Mouse (Mus musculus) heart, embryonic 13.5 days (tissue): Measurements from ENCODE around the gene Gstk1. TPM values are rescaled to one million over a fixed set of nuclear protein-coding genes. Genes with fewer than 3 reads are reported as not detected.

Experiments
- ATAC-seq: fragments of 200-750 bp; cut with Nextera tagmentation; 2 replicates; pipeline ENCODE4 v1.8.0; 2017; ENCODE audit warnings: moderate TSS enrichment; ENCODE audit not compliant: insufficient number of reproducible peaks, low FRiP score, low TSS enrichment; ENCODE audit errors: extremely low read depth
- H3K27ac ChIP-seq: fragments of 300-500 bp; sonication (generic); replicated peaks from 2 replicates; pipeline ENCODE4 v1.5.1; 2015; ENCODE audit warnings: moderate library complexity, mild to moderate bottlenecking, inconsistent platforms
- H3K27me3 ChIP-seq: fragments of 300-500 bp; sonication (generic); replicated peaks from 2 replicates; pipeline ENCODE4 v1.6.1; 2015; ENCODE audit warnings: mild to moderate bottlenecking, inconsistent platforms
- H3K36me3 ChIP-seq: fragments of 300-500 bp; sonication (generic); 2 replicates; pipeline ENCODE4 v1.6.1; 2015; ENCODE audit warnings: mild to moderate bottlenecking, inconsistent platforms
- H3K4me1 ChIP-seq: fragments of 300-500 bp; sonication (generic); 2 replicates; pipeline ENCODE4 v1.6.1; 2015; ENCODE audit warnings: inconsistent platforms
- H3K4me2 ChIP-seq: fragments of 300-500 bp; sonication (generic); 2 replicates; pipeline ENCODE4 v1.6.1; 2015; ENCODE audit warnings: inconsistent platforms, mild to moderate bottlenecking, moderate library complexity
- H3K4me3 ChIP-seq: fragments of 300-500 bp; sonication (generic); 2 replicates; pipeline ENCODE4 v1.5.1; 2015; ENCODE audit warnings: moderate library complexity, mild to moderate bottlenecking, inconsistent platforms
- H3K9ac ChIP-seq: fragments of 300-500 bp; sonication (generic); 2 replicates; pipeline ENCODE4 v1.6.1; 2015; ENCODE audit warnings: inconsistent platforms, mild to moderate bottlenecking, moderate library complexity
- H3K9me3 ChIP-seq: fragments of 300-500 bp; sonication (generic); 2 replicates; pipeline ENCODE4 v1.6.1; 2016; ENCODE audit warnings: inconsistent platforms
- WGBS: fragments of 180-500 bp; shearing (Covaris S2); methylation state at CpG from one replicate; pipeline ENCODE4 v1.1.7; 2015; ENCODE audit warnings: mixed read lengths; 5-methylcytosine and 5-hydroxymethylcytosine counted together
- polyA plus RNA-seq: library from polyadenylated mRNA; unstranded; fragments of >200 nt; fragmentation: Nextera tagmentation; extraction: Ambion mirVana; gene quantifications from 2 replicates; pipeline ENCODE4 v1.2.1, GENCODE M21; 2015

Gstk1 gene
- polyA plus RNA-seq: 11.7 and 14.0 TPM in 2 replicates

- Histone ChIP-seq H3K9me3 (no peaks in the 10 kb centered on the region), H3K9ac (peak within 1 kb of the TSS; percentile 78), H3K27ac (no peak within 1 kb of the TSS), H3K36me3 (no peaks in the 10 kb centered on the region), H3K27me3 (peaks cover 17% of the 10 kb centered on the region), H3K4me1 (peaks cover 7% of the 10 kb centered on the region), H3K4me2 (peak within 1 kb of the TSS; percentile 86), H3K4me3 (peak within 1 kb of the TSS; percentile 59)
- peak; percentile 92 for ATAC-seq
- WGBS: 2% methylated on average over 28 of the region's 28 CpGs
Measured at GRCm38 (mm10) chr6:42245711-42246353, at the start of gene Gstk1. Gstk1 (plus strand) TSS chr6:42245935.

GRCm38 (mm10) chr6:42197710-42198109 is 48.0 kb upstream of the Gstk1 start:
- 30% methylated on average over 3 of the region's 3 CpGs for WGBS
- no peak overlapping the region for H3K9ac ChIP-seq
- H3K4me3 ChIP-seq: no peak overlapping the region
- H3K4me1 ChIP-seq: no peaks in the 10 kb centered on the region
- no peak overlapping the region for H3K4me2 ChIP-seq
- no peaks in the 10 kb centered on the region for H3K27me3 ChIP-seq
- H3K9me3 ChIP-seq: no peaks in the 10 kb centered on the region
- ATAC-seq: no peak
- no peak overlapping the region for H3K27ac ChIP-seq
- H3K36me3 ChIP-seq: no peaks in the 10 kb centered on the region

DNA sequence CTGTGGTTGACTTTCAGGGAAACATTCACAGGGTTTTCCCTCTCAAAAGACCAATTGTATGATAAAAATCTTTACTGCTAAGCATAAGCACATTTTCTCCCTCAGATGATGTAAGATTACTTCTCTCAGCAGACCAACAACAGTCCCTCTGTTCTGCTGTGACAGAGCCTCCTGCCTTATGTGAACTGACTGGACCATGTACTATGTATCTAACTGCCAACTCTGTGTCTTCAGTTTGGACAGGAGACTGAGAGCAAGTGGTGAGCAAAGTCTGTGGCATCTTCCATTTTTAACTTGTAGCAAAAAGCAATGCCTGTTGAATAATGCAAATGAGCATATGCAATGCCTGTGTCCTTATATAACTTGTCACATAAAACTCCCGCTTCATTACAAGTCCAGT is 46.2 kb upstream of the Gstk1 start:
- Histone ChIP-seq H3K27ac (no peak overlapping the region), H3K4me3 (no peak overlapping the region), H3K9ac (no peak overlapping the region), H3K27me3 (no peaks in the 10 kb centered on the region), H3K36me3 (no peaks in the 10 kb centered on the region), H3K9me3 (no peaks in the 10 kb centered on the region), H3K4me1 (no peaks in the 10 kb centered on the region), H3K4me2 (no peak overlapping the region)
- ATAC-seq: no peak
- 70% methylated on average over 1 of the region's 1 CpGs for WGBS

GRCm38 (mm10) chr6:42215028-42215427 is 30.7 kb upstream of the Gstk1 start, which contains the start of gene Tas2r144:
Tas2r144 (plus strand) TSS chr6:42215328.
- H3K9ac ChIP-seq: no peak within 1 kb of the TSS
- H3K27ac ChIP-seq: no peak within 1 kb of the TSS
- no peaks in the 10 kb centered on the region for H3K9me3 ChIP-seq
- H3K36me3 ChIP-seq: no peaks in the 10 kb centered on the region
- no peaks in the 10 kb centered on the region for H3K27me3 ChIP-seq
- H3K4me2 ChIP-seq: no peak within 1 kb of the TSS
- 70% methylated on average over 2 of the region's 2 CpGs for WGBS
- no peaks in the 10 kb centered on the region for H3K4me1 ChIP-seq
- ATAC-seq: no peak
- no peak within 1 kb of the TSS for H3K4me3 ChIP-seq

DNA sequence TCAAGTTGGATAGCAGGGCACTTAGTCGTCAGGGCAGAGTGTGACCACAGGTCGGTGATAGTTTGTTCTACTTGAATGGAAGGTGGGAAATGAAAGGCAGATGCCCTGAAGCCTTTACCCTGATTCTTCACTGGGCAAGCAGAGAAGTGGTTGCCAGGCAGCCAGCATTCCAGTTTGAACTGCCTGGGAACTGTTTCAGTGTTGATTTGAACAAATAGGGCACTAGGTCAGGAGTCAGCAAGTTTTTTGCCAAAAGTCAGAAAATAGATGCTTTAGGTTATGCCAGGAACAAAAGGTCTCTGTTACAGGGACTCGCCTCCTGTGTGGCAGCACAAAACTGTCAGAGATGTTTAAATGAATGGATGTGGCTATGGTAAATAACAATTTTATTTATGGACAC is 23.4 kb upstream of the Gstk1 start:
- WGBS: 68% methylated on average over 3 of the region's 3 CpGs
- Histone ChIP-seq H3K27me3 (peaks cover 16% of the 10 kb centered on the region), H3K9me3 (no peaks in the 10 kb centered on the region), H3K4me3 (no peak overlapping the region), H3K27ac (no peak overlapping the region), H3K4me1 (no peaks in the 10 kb centered on the region), H3K36me3 (no peaks in the 10 kb centered on the region), H3K9ac (no peak overlapping the region), H3K4me2 (no peak overlapping the region)
- ATAC-seq: no peak

DNA sequence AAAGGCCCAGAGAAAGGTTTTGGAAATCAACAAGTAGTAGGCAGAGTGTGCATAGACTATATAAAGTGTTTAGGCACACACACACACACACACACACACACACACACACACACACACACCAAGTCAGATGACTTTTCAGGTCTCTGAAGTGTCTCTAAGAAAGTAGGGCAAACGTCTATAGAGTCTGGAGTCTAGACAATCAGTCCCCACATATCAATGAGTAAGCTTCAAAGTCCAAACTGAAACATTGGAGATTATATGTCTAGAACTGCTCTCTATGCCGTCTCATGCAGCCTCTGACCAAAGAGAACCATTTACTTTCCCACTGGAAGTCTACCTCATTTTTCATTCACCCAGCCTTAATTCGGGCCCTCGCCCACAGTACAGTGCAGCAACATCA is 20.7 kb upstream of the Gstk1 start:
- Histone ChIP-seq H3K36me3 (no peaks in the 10 kb centered on the region), H3K4me2 (no peak overlapping the region), H3K4me3 (no peak overlapping the region), H3K9ac (no peak overlapping the region), H3K4me1 (no peaks in the 10 kb centered on the region), H3K27ac (no peak overlapping the region), H3K27me3 (peaks cover 16% of the 10 kb centered on the region), H3K9me3 (no peaks in the 10 kb centered on the region)
- no peak for ATAC-seq
- WGBS: 65% methylated on average over 4 of the region's 4 CpGs

DNA sequence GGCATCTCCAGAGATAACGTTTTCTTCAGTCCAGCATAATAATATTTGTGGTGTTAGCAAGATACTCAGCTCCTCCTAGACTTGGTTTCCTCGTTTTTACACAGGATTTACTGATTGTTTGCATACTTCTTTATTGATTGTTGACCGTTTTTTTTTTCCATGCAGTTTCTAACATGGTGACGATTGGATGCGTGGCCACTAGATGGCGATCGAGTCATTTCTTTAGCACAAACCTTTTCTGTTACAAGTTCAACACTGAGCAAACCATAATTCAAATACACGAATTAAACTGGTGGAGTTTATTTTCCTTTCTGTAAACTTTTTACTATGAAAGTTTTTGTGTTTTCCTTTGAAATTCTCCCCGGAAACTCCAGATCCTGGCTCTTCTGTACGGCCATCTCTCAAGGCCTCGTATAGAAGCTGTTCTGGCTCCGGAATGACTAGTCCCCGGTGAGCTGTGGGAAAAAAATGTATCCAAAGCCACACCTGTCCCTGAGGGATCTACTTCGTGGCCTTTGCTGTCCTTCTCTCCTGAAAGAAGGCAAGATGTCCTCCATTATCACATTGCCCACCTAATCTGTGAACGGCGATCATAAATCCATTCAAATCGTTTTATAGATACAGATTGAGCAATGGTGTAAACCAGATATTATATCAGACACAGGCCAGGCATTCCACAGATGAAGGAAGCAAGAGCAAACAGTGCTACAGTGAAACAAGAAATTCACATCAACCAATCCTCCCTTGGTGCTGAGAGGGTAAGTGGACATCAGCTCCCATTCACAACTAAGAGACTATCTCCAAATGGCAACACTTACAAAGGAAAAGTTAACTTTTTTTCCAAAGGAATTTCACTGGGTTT is 18.3 kb upstream of the Gstk1 start:
- Histone ChIP-seq H3K4me3 (no peak overlapping the region), H3K4me1 (no peaks in the 10 kb centered on the region), H3K27ac (no peak overlapping the region), H3K36me3 (no peaks in the 10 kb centered on the region), H3K9me3 (no peaks in the 10 kb centered on the region), H3K9ac (no peak overlapping the region), H3K27me3 (peaks cover 16% of the 10 kb centered on the region), H3K4me2 (no peak overlapping the region)
- WGBS: 30% methylated on average over 17 of the region's 17 CpGs
- no peak for ATAC-seq

DNA sequence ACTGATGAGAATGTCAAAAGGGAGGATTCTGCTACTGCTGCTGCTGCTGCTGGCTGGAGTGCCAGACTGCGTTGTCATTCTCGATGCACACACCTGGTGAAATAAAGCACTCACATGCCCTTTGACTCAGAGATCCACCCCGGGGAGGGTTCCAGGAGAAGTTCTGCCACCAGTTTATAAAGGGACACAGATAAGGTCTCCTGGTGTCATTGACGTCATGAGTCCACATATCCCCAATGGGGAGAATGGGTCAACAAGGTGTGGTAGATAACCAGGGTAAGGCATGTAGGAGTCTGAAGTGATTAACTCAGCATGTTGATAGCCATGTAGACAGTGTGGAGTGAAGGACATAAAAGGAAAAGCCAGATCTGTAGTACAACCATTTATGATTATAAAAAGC is 16.1 kb upstream of the Gstk1 start:
- WGBS: 54% methylated on average over 4 of the region's 4 CpGs
- no peak overlapping the region for H3K4me2 ChIP-seq
- no peaks in the 10 kb centered on the region for H3K36me3 ChIP-seq
- H3K4me1 ChIP-seq: no peaks in the 10 kb centered on the region
- H3K4me3 ChIP-seq: no peak overlapping the region
- no peak overlapping the region for H3K27ac ChIP-seq
- peaks cover 13% of the 10 kb centered on the region for H3K27me3 ChIP-seq
- no peak for ATAC-seq
- no peak overlapping the region for H3K9ac ChIP-seq
- H3K9me3 ChIP-seq: no peaks in the 10 kb centered on the region

DNA sequence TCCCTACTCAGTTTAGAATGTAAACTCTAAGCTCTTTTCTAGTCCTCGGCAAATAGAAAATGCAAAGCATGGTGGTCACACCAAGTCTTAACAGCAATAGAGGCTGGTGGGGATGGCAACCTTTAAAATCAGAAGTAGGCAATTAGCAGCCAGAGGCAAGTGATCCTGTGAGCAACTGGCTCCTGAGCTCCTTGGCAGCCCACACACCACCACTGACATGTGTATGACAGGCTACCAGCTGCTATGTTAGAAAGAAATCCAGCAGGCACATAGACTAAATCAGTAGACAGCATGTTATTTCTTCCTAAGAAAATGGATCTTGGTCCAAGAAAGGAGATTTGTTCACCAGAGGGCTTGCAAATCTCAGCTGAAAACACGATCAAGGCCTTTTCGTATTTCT is 14.5 kb upstream of the Gstk1 start:
- H3K4me1 ChIP-seq: no peaks in the 10 kb centered on the region
- peaks cover under 1% of the 10 kb centered on the region; the same call in 1 of the 2 replicates for H3K27me3 ChIP-seq
- no peak overlapping the region for H3K4me2 ChIP-seq
- no peaks in the 10 kb centered on the region for H3K9me3 ChIP-seq
- 74% methylated on average over 3 of the region's 3 CpGs for WGBS
- H3K4me3 ChIP-seq: no peak overlapping the region
- H3K27ac ChIP-seq: no peak overlapping the region
- H3K36me3 ChIP-seq: no peaks in the 10 kb centered on the region
- H3K9ac ChIP-seq: no peak overlapping the region
- no peak for ATAC-seq

GRCm38 (mm10) chr6:42237276-42237805 is 8.4 kb upstream of the Gstk1 start:
- Histone ChIP-seq H3K27me3 (no peaks in the 10 kb centered on the region; the same call in 1 of the 2 replicates), H3K9me3 (no peaks in the 10 kb centered on the region), H3K27ac (no peak overlapping the region), H3K4me1 (no peaks in the 10 kb centered on the region), H3K4me3 (no peak overlapping the region), H3K4me2 (no peak overlapping the region), H3K36me3 (no peaks in the 10 kb centered on the region), H3K9ac (no peak overlapping the region)
- 53% methylated on average over 6 of the region's 6 CpGs for WGBS
- no peak for ATAC-seq

DNA sequence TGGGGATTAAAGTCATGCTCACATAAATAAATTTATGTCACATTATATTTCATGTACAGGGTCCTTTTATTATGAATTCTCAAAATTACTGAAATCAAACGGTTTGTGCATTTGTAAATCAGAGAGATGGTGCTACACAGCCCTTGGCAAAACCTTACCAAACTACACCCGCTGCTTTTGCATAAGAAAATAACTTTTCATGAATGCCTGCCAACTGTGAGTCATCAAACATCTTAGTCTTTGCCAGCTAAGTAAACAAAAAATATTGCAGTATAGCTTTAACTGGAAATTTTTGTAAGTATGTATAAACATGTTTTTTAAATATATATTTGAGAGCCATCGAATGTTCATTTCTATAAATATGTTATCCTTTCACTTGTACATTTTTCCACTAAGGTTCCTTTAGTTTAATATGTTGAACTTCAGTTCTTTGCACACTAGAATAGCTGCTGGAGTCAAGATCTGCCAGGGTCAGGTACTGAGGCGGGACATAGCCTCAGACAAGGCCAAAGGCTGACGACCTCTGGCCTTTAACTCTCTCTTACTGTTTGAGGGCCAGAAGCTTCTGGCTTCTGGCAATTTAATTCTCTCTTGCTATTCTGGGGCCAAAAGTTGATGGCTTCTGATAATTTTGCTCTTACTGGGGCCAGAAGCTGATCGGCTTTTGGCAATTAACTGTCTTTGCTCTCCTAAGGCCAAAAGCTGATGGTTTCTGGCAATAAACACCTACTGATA is 4.3 kb upstream of the Gstk1 start:
- Histone ChIP-seq H3K9ac (no peak overlapping the region), H3K27me3 (peaks cover 3% of the 10 kb centered on the region), H3K4me1 (peaks cover 6% of the 10 kb centered on the region), H3K9me3 (no peaks in the 10 kb centered on the region), H3K4me2 (no peak overlapping the region), H3K4me3 (no peak overlapping the region), H3K36me3 (no peaks in the 10 kb centered on the region), H3K27ac (no peak overlapping the region)
- ATAC-seq: no peak
- 72% methylated on average over 6 of the region's 6 CpGs for WGBS
